Mouse (Mus musculus): ENCODE data around the gene Ttn.

- TF ChIP-seq USF1 (IDR thresholded peaks at IDR 0.05; ENCODE audit: low read depth, low read length) = no peak
- no peak for TF ChIP-seq MYC (IDR thresholded peaks at IDR 0.05; ENCODE audit: low read depth, low read length)
- TF ChIP-seq MAX (IDR thresholded peaks at IDR 0.05; ENCODE audit: low read length) = no peak
- TF ChIP-seq POLR2A (IDR thresholded peaks at IDR 0.05; ENCODE audit: control insufficient read depth in 1 of 2, insufficient read depth in 1 of 2, low read depth in 1 of 2, low read length in 2 of 2, poor library complexity in 1 of 2) = no peak
- TF ChIP-seq POLR2AphosphoS2 (IDR thresholded peaks at IDR 0.05; ENCODE audit: low read length) = no peak
- no peak for TF ChIP-seq CHD2 (IDR thresholded peaks at IDR 0.05; ENCODE audit: low read length)
- TF ChIP-seq UBTF (IDR thresholded peaks at IDR 0.05; ENCODE audit: borderline replicate concordance, insufficient read depth, low read depth, low read length) = no peak
- no peak for TF ChIP-seq USF2 (IDR thresholded peaks at IDR 0.05; ENCODE audit: borderline replicate concordance in 1 of 2, insufficient read depth in 1 of 2, low read depth in 1 of 2, low read length in 2 of 2)
- no peak for TF ChIP-seq ZC3H11A (IDR thresholded peaks at IDR 0.05; ENCODE audit: low read depth, low read length)
- no peak for TF ChIP-seq EP300 (IDR thresholded peaks at IDR 0.05; ENCODE audit: low read depth in 1 of 2, low read length in 2 of 2)
These were observed 280.2 kb downstream of the Ttn start for GRCm38 (mm10) chr2:76702188-76702587.

All from MEL (cell line).